In genomic region chr9:47776941-47777919, GRCm38 (mm10) we compare ENCODE assay signal across 31 mouse cellular contexts.
DNase-seq lines count a peak whose midpoint lies in the region; ATAC-seq lines count a peak whose summit lies in the region.
"Had no signal": no experiment of that assay in that cellular context is flagged by ENCODE, and none has a peak within 500 bp of the region (broad histone marks: within the 10 kb centered on the region; RNA-seq: fewer than 3 reads in every experiment).

No protein-coding gene starts in this region.

- no peaks in the 10 kb centered on the region for H3K27me3 ChIP-seq in hindbrain, embryonic 10.5 days (ENCODE audit: insufficient read depth, poor library complexity, severe bottlenecking)
- H3K27me3 ChIP-seq in hindbrain, embryonic 16.5 days (replicated peaks; ENCODE audit: control insufficient read depth, insufficient read depth, low read length): no peaks in the 10 kb centered on the region
- H3K27me3 ChIP-seq: embryonic facial prominence, embryonic 13.5 days; heart, embryonic 12.5 days; hindbrain, embryonic 15.5 days; kidney, embryonic 15.5 days; limb, embryonic 15.5 days; liver, embryonic 13.5 days; stomach, embryonic 15.5 days had no signal

- ATAC-seq in hindbrain, embryonic 16.5 days: no peak
- peak; percentile 91 for ATAC-seq in granulocyte monocyte progenitor cell, adult 5-6 weeks (replicated peaks; ENCODE audit: poor library complexity, severe bottlenecking)
- ATAC-seq: activated CD4-positive, CD25-positive, alpha-beta regulatory T cell, adult 4 months; CD4-positive, CD25-positive, alpha-beta regulatory T cell, adult 4 months; forebrain, embryonic 16.5 days; midbrain, embryonic 16.5 days had no signal

- no peak overlapping the region for H3K4me2 ChIP-seq in hindbrain, embryonic 16.5 days (ENCODE audit: low read length)
- H3K4me2 ChIP-seq: embryonic facial prominence, embryonic 13.5 days; heart, embryonic 12.5 days; hindbrain, embryonic 15.5 days; kidney, embryonic 15.5 days; limb, embryonic 15.5 days; liver, embryonic 13.5 days; stomach, embryonic 15.5 days had no signal

- H3K4me3 ChIP-seq in hindbrain, embryonic 10.5 days: no peak overlapping the region
- H3K4me3 ChIP-seq in hindbrain, embryonic 16.5 days (ENCODE audit: low read length): no peak overlapping the region
- H3K4me3 ChIP-seq: embryonic facial prominence, embryonic 13.5 days; heart, embryonic 12.5 days; hindbrain, embryonic 15.5 days; kidney, embryonic 15.5 days; limb, embryonic 10.5 days; limb, embryonic 15.5 days; liver, embryonic 13.5 days; megakaryocyte, embryonic 14.5 days; stomach, embryonic 15.5 days had no signal

- H3K27ac ChIP-seq in hindbrain, embryonic 10.5 days: 0 out of 2 replicates have a peak overlapping the region, but pooled peaks have one; percentile 50
- H3K27ac ChIP-seq in hindbrain, embryonic 16.5 days (ENCODE audit: low read depth, low read length): no peak overlapping the region
- H3K27ac ChIP-seq: embryonic facial prominence, embryonic 13.5 days; hindbrain, embryonic 15.5 days; kidney, embryonic 15.5 days; limb, embryonic 10.5 days; limb, embryonic 15.5 days; liver, embryonic 13.5 days; stomach, embryonic 15.5 days had no signal

- H3K36me3 ChIP-seq in hindbrain, embryonic 10.5 days: no peaks in the 10 kb centered on the region; the same call in 1 of the 2 replicates
- no peaks in the 10 kb centered on the region for H3K36me3 ChIP-seq in hindbrain, embryonic 16.5 days (ENCODE audit: control insufficient read depth, insufficient read depth, low read length)
- H3K36me3 ChIP-seq: embryonic facial prominence, embryonic 13.5 days; heart, embryonic 12.5 days; hindbrain, embryonic 15.5 days; kidney, embryonic 15.5 days; limb, embryonic 10.5 days; limb, embryonic 15.5 days; liver, embryonic 13.5 days; stomach, embryonic 15.5 days had no signal

- no peaks in the 10 kb centered on the region for H3K9me3 ChIP-seq in hindbrain, embryonic 10.5 days
- H3K9me3 ChIP-seq in hindbrain, embryonic 16.5 days (ENCODE audit: control insufficient read depth, low read length): no peaks in the 10 kb centered on the region
- H3K9me3 ChIP-seq: embryonic facial prominence, embryonic 13.5 days; heart, embryonic 12.5 days; hindbrain, embryonic 15.5 days; kidney, embryonic 15.5 days; limb, embryonic 10.5 days; limb, embryonic 15.5 days; liver, embryonic 13.5 days; megakaryocyte, embryonic 14.5 days; stomach, embryonic 15.5 days had no signal

- H3K4me1 ChIP-seq in hindbrain, embryonic 10.5 days (replicated peaks): peaks cover 33% of the 10 kb centered on the region
- peaks cover 12% of the 10 kb centered on the region for H3K4me1 ChIP-seq in hindbrain, embryonic 16.5 days (ENCODE audit: control insufficient read depth, insufficient read depth, low read depth, low read length)
- H3K4me1 ChIP-seq: liver, embryonic 13.5 days; megakaryocyte, embryonic 14.5 days; stomach, embryonic 15.5 days had no signal

- DNase-seq in hindbrain, embryonic 10.5 days (ENCODE audit: low spot score): no peak
- DNase-seq in retina, adult 2 months (ENCODE audit: low read depth, low spot score): peak; percentile 50
- no peak for DNase-seq in retina, embryonic 14.5 days (ENCODE audit: low spot score)
- DNase-seq in kidney, postnatal 36 days: no peak
- no peak for DNase-seq in right cerebral cortex, postnatal 4 days
- DNase-seq: adrenal gland, adult 2 months; adrenal gland, postnatal 36 days; cerebellum, adult 8-10 months; cerebellum, postnatal 25 days; gastrocnemius, postnatal 10 days; kidney, adult 18-20 months; kidney, postnatal 25 days; layer of hippocampus, postnatal 36 days; liver, embryonic 13.5 days; lung, adult 18-20 months; lung, postnatal 10 days; right cerebral cortex, postnatal 14 days had no signal

- 87% methylated on average over 9 of the region's 9 CpGs for WGBS in hindbrain, embryonic 10.5 days
- WGBS in hindbrain, embryonic 16.5 days: 80% methylated on average over 9 of the region's 9 CpGs

- no peak overlapping the region for H3K9ac ChIP-seq in hindbrain, embryonic 16.5 days (ENCODE audit: low read depth, low read length)
- H3K9ac ChIP-seq: embryonic facial prominence, embryonic 13.5 days; heart, embryonic 12.5 days; hindbrain, embryonic 15.5 days; kidney, embryonic 15.5 days; limb, embryonic 15.5 days; liver, embryonic 13.5 days; stomach, embryonic 15.5 days had no signal
